Mouse (Mus musculus) adipocyte (in vitro differentiated cells): ENCODE measurements around the gene Tenm2.

Experiments used
- DNase-seq: peaks from one replicate; pipeline ENCODE4 v3.0.0-alpha.2; 2016; ENCODE audit warnings: low spot score

Tenm2 gene

DNA sequence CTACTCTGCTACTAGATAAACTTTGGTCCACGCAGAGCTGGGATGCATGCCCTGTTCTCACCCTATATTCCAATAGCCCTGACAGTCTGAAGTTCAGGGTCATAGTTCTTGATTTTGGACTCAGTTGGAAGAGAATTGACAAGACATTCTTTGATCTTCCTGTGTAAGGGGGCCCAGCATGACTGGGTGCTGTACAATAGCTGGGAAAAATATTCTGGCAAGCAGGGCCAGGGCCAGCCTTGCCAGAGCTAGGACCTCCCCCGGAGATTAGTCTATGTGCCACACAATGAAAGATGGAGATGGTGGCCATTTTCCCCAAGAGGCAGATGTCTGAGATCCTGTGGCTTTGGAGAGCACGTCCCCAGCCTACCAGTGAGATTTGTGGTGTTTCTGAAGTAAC is 1021.2 kb downstream of the Tenm2 start:
- DNase-seq, result no peak

DNA sequence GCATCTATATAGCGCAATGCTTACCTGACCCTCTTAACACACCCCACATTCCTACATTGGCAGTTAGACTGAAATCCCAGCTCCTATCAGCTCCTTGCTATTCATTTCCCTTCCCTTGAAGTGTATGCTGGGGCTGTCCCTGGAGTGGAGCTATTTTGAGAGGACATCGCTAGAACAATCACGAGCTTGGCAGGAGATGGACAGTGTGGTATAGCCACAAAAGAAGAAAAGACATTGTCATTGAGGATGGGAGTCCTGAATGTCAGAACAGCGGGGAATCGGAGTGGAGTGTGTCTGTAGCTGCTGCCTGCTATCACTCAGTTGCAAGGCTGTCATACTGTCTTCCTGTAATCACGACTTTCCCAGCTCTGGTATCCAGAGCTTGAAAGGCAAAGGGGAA is 1031.4 kb downstream of the Tenm2 start:
- DNase-seq, result no peak

DNA sequence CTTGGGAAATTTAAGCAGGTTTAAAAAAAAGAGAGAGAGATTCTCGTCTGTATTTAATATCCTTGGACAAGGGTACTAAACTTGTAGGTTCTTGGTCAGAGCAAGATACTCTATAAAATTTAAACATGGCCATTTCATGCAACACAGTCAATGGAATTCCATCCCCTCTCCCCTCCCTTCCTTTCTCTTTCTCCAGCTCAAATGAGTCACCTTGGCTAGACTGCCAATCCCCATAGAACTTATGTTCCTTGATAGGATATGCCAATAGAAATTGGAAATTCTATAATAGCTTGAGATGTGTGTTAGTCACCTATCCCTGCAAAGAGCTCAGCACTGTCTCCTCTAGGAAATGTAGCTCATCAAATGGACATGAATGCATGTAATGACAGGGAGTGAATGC is 1031.9 kb downstream of the Tenm2 start:
- DNase-seq, result no peak

DNA sequence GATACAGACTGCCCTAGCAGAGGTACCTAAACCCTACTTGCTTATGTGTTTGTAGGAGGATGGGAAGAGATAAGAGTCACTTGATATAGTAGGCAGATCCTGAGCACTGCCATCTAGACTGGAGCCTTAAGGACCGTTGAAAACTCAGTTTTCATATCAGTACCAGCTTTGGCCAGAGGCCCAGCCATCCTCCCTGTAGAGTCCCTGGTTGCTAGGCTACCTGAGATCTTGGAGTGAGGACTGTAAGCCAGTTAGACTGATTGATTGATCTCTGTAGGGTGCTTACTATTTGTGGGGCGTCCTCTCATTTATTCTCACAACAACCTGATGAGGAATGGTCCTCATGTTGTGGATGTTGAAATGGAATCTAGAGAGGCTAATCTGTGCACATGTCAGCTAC is 1041.4 kb downstream of the Tenm2 start:
- no peak for DNase-seq

DNA sequence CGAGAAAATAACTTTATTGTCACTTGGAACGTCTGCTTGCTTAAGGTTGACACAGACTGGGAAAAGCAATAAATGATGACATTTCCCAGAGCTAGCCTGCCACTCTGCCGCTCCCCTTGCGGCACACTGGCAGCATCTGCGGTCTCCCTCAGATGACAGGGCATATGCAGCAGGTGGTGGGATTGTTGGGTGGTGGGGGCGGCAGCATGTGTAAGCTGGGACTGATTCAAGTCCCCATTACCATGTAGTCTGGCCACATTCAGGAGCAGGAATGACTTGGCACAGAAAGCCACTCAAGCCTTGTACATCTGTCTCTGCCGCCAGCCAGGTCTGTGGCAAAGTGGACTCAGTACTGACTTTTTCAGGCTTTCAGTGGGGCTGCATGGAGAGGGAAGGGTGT is 1059.7 kb downstream of the Tenm2 start:
- DNase-seq, result no peak

DNA sequence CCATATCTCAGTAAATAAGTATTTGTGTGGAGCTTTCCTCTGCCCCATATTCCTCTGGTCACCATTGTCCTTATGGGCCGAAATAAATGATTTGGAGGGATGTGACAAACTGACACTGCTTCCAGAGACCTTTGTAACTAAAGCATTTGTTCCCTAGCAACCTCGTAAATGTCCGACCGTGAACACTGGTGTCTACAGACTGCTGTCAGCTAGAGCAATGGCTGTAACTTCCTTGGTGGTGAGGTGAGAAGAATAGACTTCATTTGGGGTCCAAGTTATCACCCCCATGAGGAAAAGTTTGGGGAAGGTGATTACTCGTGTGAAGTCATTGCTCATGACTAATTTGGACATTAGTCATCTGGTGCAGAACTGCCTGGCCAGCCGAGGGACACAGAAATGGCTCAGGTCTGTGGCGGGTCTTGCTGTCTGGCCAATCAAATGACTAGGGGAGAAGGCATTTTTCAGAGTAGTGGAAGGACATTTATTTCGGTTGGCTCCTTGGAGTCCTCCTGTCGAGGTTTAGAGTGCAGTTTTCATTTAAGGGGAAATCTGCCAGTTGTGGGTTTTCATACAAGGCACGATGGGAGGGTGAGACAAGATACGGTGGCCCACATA is 1062.6 kb downstream of the Tenm2 start:
- no peak for DNase-seq

GRCm38 (mm10) chr11:36172520-36172919 is 1063.2 kb downstream of the Tenm2 start:
- DNase-seq, result no peak

- DNase-seq, result no peak
Measured at GRCm38 (mm10) chr11:36171991-36172390, 1063.8 kb downstream of the Tenm2 start.

GRCm38 (mm10) chr11:36171221-36171620 is 1064.5 kb downstream of the Tenm2 start:
- DNase-seq, result no peak

GRCm38 (mm10) chr11:36169738-36170137 is 1066.0 kb downstream of the Tenm2 start:
- no peak for DNase-seq

- peak; percentile 34 for DNase-seq
Measured at GRCm38 (mm10) chr11:36168921-36169537, 1066.7 kb downstream of the Tenm2 start.

- no peak for DNase-seq
Measured at GRCm38 (mm10) chr11:36167766-36168318, 1067.9 kb downstream of the Tenm2 start.

GRCm38 (mm10) chr11:36163580-36163979 is 1072.2 kb downstream of the Tenm2 start:
- DNase-seq, result no peak

DNA sequence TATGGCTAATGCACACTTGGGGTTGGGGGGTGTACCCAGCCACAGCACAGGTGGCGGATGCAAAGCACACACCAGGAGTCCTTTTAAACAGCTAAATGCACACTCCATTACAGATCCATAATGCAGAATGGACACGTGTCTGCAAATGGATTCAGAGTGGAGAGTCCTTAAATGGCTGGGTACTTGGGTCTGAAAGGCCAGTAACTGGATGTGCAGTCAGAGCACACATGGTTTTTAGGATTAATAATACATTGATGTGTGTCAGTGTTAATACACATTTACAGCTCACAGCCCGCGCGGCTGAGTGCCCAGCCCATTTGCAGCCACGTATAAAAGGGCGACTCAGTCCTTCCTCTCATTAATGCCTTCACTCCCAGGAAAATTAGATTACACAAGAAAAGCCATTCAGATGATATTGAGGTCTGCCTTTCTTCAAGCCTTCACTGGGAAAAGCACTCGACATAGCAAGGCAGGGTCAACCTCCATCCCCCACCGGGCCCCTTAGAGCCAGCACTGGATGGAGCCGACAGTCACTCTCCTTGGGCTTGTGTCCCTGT is 1073.9 kb downstream of the Tenm2 start:
- no peak for DNase-seq

GRCm38 (mm10) chr11:36153450-36153849 is 1082.3 kb downstream of the Tenm2 start:
- no peak for DNase-seq

GRCm38 (mm10) chr11:36153011-36153410 is 1082.8 kb downstream of the Tenm2 start:
- DNase-seq, result no peak

DNA sequence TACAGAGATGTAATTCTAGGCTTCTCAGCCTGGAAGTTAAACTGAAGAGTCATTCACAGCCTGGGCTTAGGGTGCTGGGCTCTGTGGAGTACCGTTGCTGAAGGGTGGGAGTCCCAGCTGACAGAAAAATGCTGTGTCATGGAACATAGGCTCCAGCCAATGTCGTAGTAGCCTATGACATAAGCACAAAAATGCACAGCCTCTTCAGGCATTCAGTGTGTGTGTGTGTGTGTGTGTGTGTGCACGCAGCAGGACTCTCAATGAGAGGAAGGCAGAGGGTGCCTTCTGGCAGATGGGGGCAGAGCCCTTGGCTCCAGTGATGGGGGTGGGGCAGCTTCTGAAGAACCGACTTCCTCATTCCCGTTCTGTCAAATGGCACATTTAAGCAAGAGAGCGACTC is 1083.5 kb downstream of the Tenm2 start:
- no peak for DNase-seq

GRCm38 (mm10) chr11:36149092-36149491 is 1086.7 kb downstream of the Tenm2 start:
- no peak for DNase-seq

DNA sequence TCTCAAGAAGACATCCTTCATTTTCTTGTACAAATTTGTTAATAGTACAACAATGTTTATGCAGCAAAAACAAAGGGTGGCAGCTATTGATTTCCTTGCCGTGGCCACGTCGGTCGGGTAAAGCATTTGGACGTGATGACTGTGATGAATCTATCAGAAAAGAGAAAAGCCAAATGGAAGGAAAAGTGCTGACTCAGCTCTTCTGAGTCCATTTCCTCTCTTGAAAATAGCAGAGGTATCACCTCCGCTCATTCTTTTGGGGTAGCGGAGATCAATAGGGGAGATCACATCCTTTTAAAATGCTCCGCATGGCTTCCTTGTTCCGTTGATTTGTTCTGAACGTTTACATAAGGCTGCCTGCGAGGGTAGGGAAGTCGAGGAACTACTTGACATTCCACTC is 1090.7 kb downstream of the Tenm2 start:
- DNase-seq, result no peak

DNA sequence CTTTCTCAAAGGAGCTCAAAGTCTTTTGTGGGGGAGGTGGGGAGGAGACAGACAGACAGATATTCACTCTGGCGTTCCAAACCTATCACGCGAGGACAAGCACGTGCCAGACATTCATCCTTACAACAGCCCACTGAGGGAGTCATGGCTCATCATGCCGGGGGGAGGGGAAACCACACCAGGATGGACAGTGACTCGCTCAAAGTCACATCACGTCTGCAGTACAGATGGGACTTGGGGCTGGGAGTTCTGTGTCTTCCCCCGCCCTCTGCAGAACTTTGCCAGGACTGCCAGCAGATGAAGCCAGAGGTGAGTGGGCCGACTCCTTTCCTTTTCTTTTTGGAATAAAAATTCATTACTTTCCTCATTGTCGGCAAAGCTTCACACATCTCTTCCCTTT is 1095.4 kb downstream of the Tenm2 start:
- no peak for DNase-seq

GRCm38 (mm10) chr11:36139521-36139920 is 1096.2 kb downstream of the Tenm2 start:
- DNase-seq, result no peak

GRCm38 (mm10) chr11:36137840-36138239 is 1097.9 kb downstream of the Tenm2 start:
- DNase-seq, result no peak

GRCm38 (mm10) chr11:36137276-36137675 is 1098.5 kb downstream of the Tenm2 start:
- no peak for DNase-seq

- no peak for DNase-seq
Measured at GRCm38 (mm10) chr11:36134645-36135044, 1101.1 kb downstream of the Tenm2 start.
